Mouse (Mus musculus): ENCODE measurements around the gene Kpnb1. TPM values are rescaled to one million over a fixed set of nuclear protein-coding genes. Genes with fewer than 3 reads are reported as not detected.
"Not testable (repeated sequence)": the region's sequence is repeated elsewhere in the genome, so short reads cannot be mapped to it uniquely, and the experiment has no call there.

Gene Kpnb1
- polyA plus RNA-seq, 1 experiment from 2014 or later: 116 TPM

DNA sequence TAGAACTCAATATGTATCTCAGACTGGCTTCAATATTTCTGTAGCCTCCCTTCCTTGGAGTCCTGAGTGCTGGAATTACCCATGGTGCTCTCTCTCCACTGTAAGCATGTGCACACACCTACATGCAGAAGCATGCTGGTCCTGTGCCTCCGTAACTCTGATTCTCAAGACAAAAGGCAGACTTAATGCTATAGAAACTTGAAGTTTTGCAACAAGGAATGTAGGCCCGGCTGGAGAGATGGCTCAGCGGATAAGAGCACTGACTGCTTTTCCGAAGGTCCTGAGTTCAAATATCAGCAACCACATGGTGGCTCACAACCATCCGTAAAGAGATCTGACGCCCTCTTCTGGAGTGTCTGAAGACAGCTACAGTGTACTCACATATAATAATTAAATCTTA, 2.0 kb upstream of the Kpnb1 start:
- Histone ChIP-seq H3K4me1 (ENCODE audit: control insufficient read depth, insufficient read depth, low read length) (peaks cover 24% of the 10 kb centered on the region), H3K4me2 (peak overlapping the region; percentile 87)
- not testable (repeated sequence) for H3K27me3 ChIP-seq (ENCODE audit: control insufficient read depth, insufficient read depth, low read length); ATAC-seq (ENCODE audit: low FRiP score); H3K36me3 ChIP-seq (ENCODE audit: control insufficient read depth, insufficient read depth, low read length); H3K9ac ChIP-seq (ENCODE audit: low read length); H3K9me3 ChIP-seq (ENCODE audit: control insufficient read depth, low read length); H3K27ac ChIP-seq (ENCODE audit: low read depth, low read length); DNase-seq (ENCODE audit: low spot score, missing footprints); H3K4me3 ChIP-seq (ENCODE audit: low read depth, low read length)
- 91% methylated on average over 6 of the region's 6 CpGs for WGBS

DNA sequence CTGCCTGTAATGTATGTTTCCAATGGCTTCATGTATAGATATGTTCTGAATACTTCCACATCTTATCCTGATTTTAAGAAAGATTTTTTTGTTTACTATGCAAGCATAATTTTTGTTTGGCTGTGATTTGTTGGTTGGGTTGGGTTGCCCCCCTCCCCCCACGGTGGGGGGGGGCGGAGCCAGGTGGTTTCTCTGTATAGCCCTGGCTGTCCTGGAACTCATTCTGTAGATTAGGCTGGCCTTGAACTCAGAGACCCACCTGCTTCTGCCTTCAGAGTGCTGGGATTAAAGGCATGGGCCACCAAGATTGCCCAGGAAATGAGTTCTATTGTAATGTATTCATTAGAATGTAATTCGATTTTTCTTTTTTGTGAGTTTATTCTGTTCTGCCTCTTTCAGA, 1.6 kb upstream of the Kpnb1 start:
- no peaks in the 10 kb centered on the region for H3K9me3 ChIP-seq (ENCODE audit: control insufficient read depth, low read length)
- peak overlapping the region; percentile 87 for H3K4me2 ChIP-seq
- H3K9ac ChIP-seq (ENCODE audit: low read length): peak overlapping the region; percentile 78; the same call in 1 of the 2 replicates
- H3K4me1 ChIP-seq (ENCODE audit: control insufficient read depth, insufficient read depth, low read length): peaks cover 26% of the 10 kb centered on the region
- peaks cover 13% of the 10 kb centered on the region for H3K36me3 ChIP-seq (ENCODE audit: control insufficient read depth, insufficient read depth, low read length)
- no peaks in the 10 kb centered on the region for H3K27me3 ChIP-seq (ENCODE audit: control insufficient read depth, insufficient read depth, low read length)
- ATAC-seq (ENCODE audit: low FRiP score) (no peak), DNase-seq (ENCODE audit: low spot score, missing footprints) (no peak)
- peak overlapping the region; percentile 94; the same call in 1 of the 2 replicates for H3K27ac ChIP-seq (ENCODE audit: low read depth, low read length)
- WGBS: 40% methylated on average over 3 of the region's 3 CpGs
- peak overlapping the region; percentile 58 for H3K4me3 ChIP-seq (ENCODE audit: low read depth, low read length)

- Histone ChIP-seq H3K36me3 (ENCODE audit: control insufficient read depth, insufficient read depth, low read length) (peaks cover 17% of the 10 kb centered on the region), H3K27me3 (ENCODE audit: control insufficient read depth, insufficient read depth, low read length) (no peaks in the 10 kb centered on the region), H3K4me2 (peak overlapping the region; percentile 87), H3K9me3 (ENCODE audit: control insufficient read depth, low read length) (no peaks in the 10 kb centered on the region), H3K4me1 (ENCODE audit: control insufficient read depth, insufficient read depth, low read length) (peaks cover 28% of the 10 kb centered on the region), H3K9ac (ENCODE audit: low read length) (peak overlapping the region; percentile 78), H3K27ac (ENCODE audit: low read depth, low read length) (peak overlapping the region; percentile 94), H3K4me3 (ENCODE audit: low read depth, low read length) (peak overlapping the region; percentile 58)
- no peak; the same call in 1 of the 2 replicates for ATAC-seq (ENCODE audit: low FRiP score)
- WGBS: 1% methylated on average over 15 of the region's 15 CpGs
- no peak for DNase-seq (ENCODE audit: low spot score, missing footprints)
These were observed 918 bp upstream of the Kpnb1 start for GRCm38 (mm10) chr11:97188643-97188955.

DNA sequence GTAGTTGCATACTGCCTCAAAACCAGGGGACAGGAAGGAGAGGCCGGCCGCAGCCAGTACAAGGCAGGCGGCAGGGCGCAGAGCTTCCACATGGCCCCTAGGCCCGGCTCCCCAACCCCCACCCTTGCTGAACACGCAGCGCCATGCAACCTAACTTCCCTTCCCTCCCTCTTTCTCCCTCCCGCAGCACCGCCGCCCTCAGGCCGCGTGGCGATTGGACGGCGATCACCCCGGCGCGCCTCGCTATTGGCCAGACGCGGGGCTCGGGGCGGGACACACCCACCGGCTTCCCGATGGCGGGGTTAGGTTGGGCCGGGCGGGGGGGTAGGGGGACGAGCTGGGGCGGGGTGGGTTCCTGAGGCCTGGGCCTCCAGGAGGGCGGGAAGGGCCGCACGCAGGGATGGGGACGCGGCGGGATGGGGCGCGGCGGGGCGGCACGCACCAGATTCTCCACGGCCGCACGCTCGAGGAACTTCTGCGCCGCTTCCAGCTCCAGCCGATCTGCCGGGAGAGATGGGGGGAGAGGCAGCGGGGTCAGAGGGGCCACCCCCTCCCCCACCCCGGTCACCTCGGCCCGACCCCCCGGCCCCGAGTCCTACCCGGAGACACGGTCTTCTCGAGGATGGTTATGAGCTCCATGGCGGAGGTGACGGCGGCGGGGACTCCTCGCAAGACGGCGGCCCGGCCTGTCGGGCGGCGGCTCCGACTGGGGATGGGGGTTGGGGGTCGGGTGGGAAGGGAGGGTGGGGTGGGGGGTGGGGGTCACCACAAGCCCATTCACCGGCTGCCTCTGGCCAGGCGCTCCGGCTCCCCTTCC, 526 bp downstream of the Kpnb1 start:
- Histone ChIP-seq H3K4me1 (ENCODE audit: control insufficient read depth, insufficient read depth, low read length) (peaks cover 28% of the 10 kb centered on the region), H3K4me3 (ENCODE audit: low read depth, low read length) (peak overlapping the region; percentile 95), H3K27me3 (ENCODE audit: control insufficient read depth, insufficient read depth, low read length) (no peaks in the 10 kb centered on the region), H3K36me3 (ENCODE audit: control insufficient read depth, insufficient read depth, low read length) (peaks cover 17% of the 10 kb centered on the region), H3K9ac (ENCODE audit: low read length) (peak overlapping the region; percentile 96), H3K4me2 (peak overlapping the region; percentile 88), H3K27ac (ENCODE audit: low read depth, low read length) (peak overlapping the region; percentile 96), H3K9me3 (ENCODE audit: control insufficient read depth, low read length) (no peaks in the 10 kb centered on the region)
- peak; percentile 73 for ATAC-seq (ENCODE audit: low FRiP score)
- DNase-seq (ENCODE audit: low spot score, missing footprints): peak; percentile 98
- under 1% methylated on average over 55 of the region's 74 CpGs for WGBS

DNA sequence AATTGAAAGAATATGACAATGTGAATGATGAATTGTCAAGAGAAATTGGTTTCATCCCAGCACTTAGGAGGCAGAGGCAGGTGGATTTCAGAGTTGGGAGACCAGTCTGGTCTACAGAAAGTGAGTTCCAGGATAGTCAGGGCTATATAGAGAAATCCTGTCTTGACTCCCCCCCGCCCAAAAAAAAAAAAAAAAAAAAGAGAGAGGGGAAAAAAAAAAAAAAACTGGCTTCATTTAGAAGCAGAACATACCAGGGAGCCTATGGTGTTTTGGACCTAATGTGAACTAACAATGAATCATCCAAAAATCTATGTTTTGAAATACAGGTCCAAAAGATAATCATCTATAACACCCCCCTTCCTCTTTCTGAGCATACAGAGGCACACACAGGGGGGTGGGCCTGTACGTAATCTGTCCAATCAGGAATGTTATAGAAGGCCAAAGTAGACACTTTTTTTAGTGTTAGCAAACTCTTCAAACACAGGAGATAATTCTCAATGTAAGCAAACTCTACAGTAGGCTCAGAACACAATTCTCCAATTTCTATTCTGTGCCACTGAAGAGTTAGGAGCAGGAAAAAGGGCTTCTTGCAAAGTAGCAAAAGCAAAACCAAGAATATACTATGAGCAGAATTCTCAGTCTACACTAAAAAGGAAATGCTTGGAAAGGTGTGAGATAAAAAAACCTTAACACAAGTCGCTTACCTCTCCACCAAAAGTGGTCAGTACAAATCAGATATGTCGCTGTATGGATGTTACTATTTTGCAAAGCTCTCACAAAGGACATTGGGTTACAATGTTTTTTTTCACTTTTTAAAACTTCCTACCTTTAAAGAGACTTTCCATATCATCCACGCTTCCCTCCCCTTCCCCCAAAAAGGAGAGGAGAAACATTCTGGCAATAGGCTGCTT, 1.7 kb downstream of the Kpnb1 start:
- Histone ChIP-seq H3K4me1 (ENCODE audit: control insufficient read depth, insufficient read depth, low read length) (peaks cover 28% of the 10 kb centered on the region), H3K4me3 (ENCODE audit: low read depth, low read length) (peak overlapping the region; percentile 95), H3K4me2 (peak overlapping the region; percentile 88), H3K36me3 (ENCODE audit: control insufficient read depth, insufficient read depth, low read length) (peaks cover 27% of the 10 kb centered on the region), H3K27me3 (ENCODE audit: control insufficient read depth, insufficient read depth, low read length) (no peaks in the 10 kb centered on the region), H3K9me3 (ENCODE audit: control insufficient read depth, low read length) (no peaks in the 10 kb centered on the region), H3K9ac (ENCODE audit: low read length) (peak overlapping the region; percentile 71), H3K27ac (ENCODE audit: low read depth, low read length) (no peak overlapping the region)
- no peak for ATAC-seq (ENCODE audit: low FRiP score)
- DNase-seq (ENCODE audit: low spot score, missing footprints): no peak
- 74% methylated on average over 5 of the region's 5 CpGs for WGBS

DNA sequence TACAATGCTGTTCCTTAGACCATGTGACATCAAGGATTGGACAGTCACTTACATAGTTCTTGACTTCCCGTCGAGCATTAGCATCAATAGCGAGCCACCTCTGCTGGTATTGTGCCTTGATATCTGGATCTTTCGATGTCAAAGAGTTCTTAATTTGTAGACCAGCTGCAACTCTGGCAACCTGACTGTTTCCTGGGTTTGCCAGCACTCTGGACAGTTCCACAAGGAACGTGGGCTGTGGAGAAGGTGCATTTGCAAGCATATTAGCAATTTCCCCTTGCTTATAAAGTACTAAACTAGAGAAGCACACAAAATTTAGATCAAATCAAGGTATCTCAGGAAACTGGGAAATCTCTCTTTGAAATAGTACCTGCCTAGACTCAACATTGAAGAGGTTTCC, 2.8 kb downstream of the Kpnb1 start:
- ATAC-seq (ENCODE audit: low FRiP score): no peak
- Histone ChIP-seq H3K27me3 (ENCODE audit: control insufficient read depth, insufficient read depth, low read length) (no peaks in the 10 kb centered on the region), H3K36me3 (ENCODE audit: control insufficient read depth, insufficient read depth, low read length) (peaks cover 37% of the 10 kb centered on the region), H3K4me3 (ENCODE audit: low read depth, low read length) (no peak overlapping the region), H3K4me2 (no peak overlapping the region), H3K27ac (ENCODE audit: low read depth, low read length) (no peak overlapping the region), H3K9ac (ENCODE audit: low read length) (no peak overlapping the region), H3K9me3 (ENCODE audit: control insufficient read depth, low read length) (no peaks in the 10 kb centered on the region), H3K4me1 (ENCODE audit: control insufficient read depth, insufficient read depth, low read length) (peaks cover 28% of the 10 kb centered on the region)
- WGBS: 83% methylated on average over 5 of the region's 5 CpGs
- DNase-seq (ENCODE audit: low spot score, missing footprints): no peak

- no peak overlapping the region for H3K9ac ChIP-seq (ENCODE audit: low read length)
- H3K4me3 ChIP-seq (ENCODE audit: low read depth, low read length): no peak overlapping the region
- peaks cover 20% of the 10 kb centered on the region for H3K4me1 ChIP-seq (ENCODE audit: control insufficient read depth, insufficient read depth, low read length)
- H3K27ac ChIP-seq (ENCODE audit: low read depth, low read length): no peak overlapping the region
- 92% methylated on average over 3 of the region's 3 CpGs for WGBS
- no peak for DNase-seq (ENCODE audit: low spot score, missing footprints)
- no peak overlapping the region for H3K4me2 ChIP-seq
- no peak for ATAC-seq (ENCODE audit: low FRiP score)
- H3K9me3 ChIP-seq (ENCODE audit: control insufficient read depth, low read length): no peaks in the 10 kb centered on the region
- peaks cover 51% of the 10 kb centered on the region for H3K36me3 ChIP-seq (ENCODE audit: control insufficient read depth, insufficient read depth, low read length)
- H3K27me3 ChIP-seq (ENCODE audit: control insufficient read depth, insufficient read depth, low read length): no peaks in the 10 kb centered on the region
These were observed 5.2 kb downstream of the Kpnb1 start for GRCm38 (mm10) chr11:97182446-97182845.

GRCm38 (mm10) chr11:97181061-97181460, 6.6 kb downstream of the Kpnb1 start:
- Histone ChIP-seq H3K27ac (ENCODE audit: low read depth, low read length) (no peak overlapping the region), H3K4me1 (ENCODE audit: control insufficient read depth, insufficient read depth, low read length) (peaks cover 16% of the 10 kb centered on the region), H3K36me3 (ENCODE audit: control insufficient read depth, insufficient read depth, low read length) (peaks cover 52% of the 10 kb centered on the region), H3K27me3 (ENCODE audit: control insufficient read depth, insufficient read depth, low read length) (no peaks in the 10 kb centered on the region), H3K9me3 (ENCODE audit: control insufficient read depth, low read length) (no peaks in the 10 kb centered on the region), H3K4me3 (ENCODE audit: low read depth, low read length) (no peak overlapping the region), H3K9ac (ENCODE audit: low read length) (no peak overlapping the region), H3K4me2 (no peak overlapping the region)
- no peak for ATAC-seq (ENCODE audit: low FRiP score)
- DNase-seq (ENCODE audit: low spot score, missing footprints): no peak
- 84% methylated on average over 5 of the region's 5 CpGs for WGBS

GRCm38 (mm10) chr11:97178198-97178597, 9.5 kb downstream of the Kpnb1 start:
- Histone ChIP-seq H3K4me3 (ENCODE audit: low read depth, low read length) (no peak overlapping the region), H3K4me2 (no peak overlapping the region), H3K27me3 (ENCODE audit: control insufficient read depth, insufficient read depth, low read length) (no peaks in the 10 kb centered on the region), H3K9me3 (ENCODE audit: control insufficient read depth, low read length) (no peaks in the 10 kb centered on the region), H3K4me1 (ENCODE audit: control insufficient read depth, insufficient read depth, low read length) (no peaks in the 10 kb centered on the region), H3K9ac (ENCODE audit: low read length) (no peak overlapping the region), H3K27ac (ENCODE audit: low read depth, low read length) (no peak overlapping the region), H3K36me3 (ENCODE audit: control insufficient read depth, insufficient read depth, low read length) (peaks cover 56% of the 10 kb centered on the region)
- WGBS: 97% methylated on average over 2 of the region's 2 CpGs
- no peak for ATAC-seq (ENCODE audit: low FRiP score)
- no peak for DNase-seq (ENCODE audit: low spot score, missing footprints)
